Mouse (Mus musculus): ENCODE results near the gene Dmxl2.

- TF ChIP-seq POLR2A (IDR thresholded peaks at IDR 0.05; ENCODE audit: borderline replicate concordance, insufficient read depth, low read length) = no peak
- TF ChIP-seq CTCF (IDR thresholded peaks at IDR 0.05; ENCODE audit: borderline replicate concordance, insufficient read depth, low read depth, low read length) = no peak
Observed at GRCm38 (mm10) chr9:54484927-54485326, 16.5 kb downstream of the Dmxl2 start.

Measured in cerebellum, adult 2 months (tissue).